Mouse (Mus musculus) layer of hippocampus, postnatal 14 days (tissue): ENCODE measurements around the gene Trim28. TPM values are rescaled to one million over a fixed set of nuclear protein-coding genes. Genes with fewer than 3 reads are reported as not detected.

Experiments
- DNase-seq, 2 experiments: peaks; one replicate each; pipeline ENCODE4 v3.0.0; 2021 to 2022; ENCODE audit warnings: low spot score in 2 of 2, mixed read lengths in 1 of 2
- long read RNA-seq, 2 experiments: library from polyadenylated mRNA; stranded (forward); transcript quantifications; one replicate each; pipeline ENCODE4 v2.0.0; 2021
- total RNA-seq, 2 experiments: library from RNA; stranded (reverse); gene quantifications; 2 replicates each; pipeline ENCODE4 v1.2.3; 2021

Gene Trim28
- total RNA-seq: 100 to 1,000 TPM; 236 to 244 TPM
- long read RNA-seq, experiment 1, transcript Trim28-201 (17 exons, 3,245 nt): major isoform, 192 of 230 reads
- long read RNA-seq, experiment 1, partial matches to known transcripts: 7 of 230 reads
- long read RNA-seq, experiment 1, other reads (novel, unspliced or antisense): 31 of 230 reads
- long read RNA-seq, experiment 2, transcript Trim28-201 (17 exons, 3,245 nt): major isoform, 201 of 269 reads
- long read RNA-seq, experiment 2, partial matches to known transcripts: 28 of 269 reads
- long read RNA-seq, experiment 2, other reads (novel, unspliced or antisense): 40 of 269 reads

DNA sequence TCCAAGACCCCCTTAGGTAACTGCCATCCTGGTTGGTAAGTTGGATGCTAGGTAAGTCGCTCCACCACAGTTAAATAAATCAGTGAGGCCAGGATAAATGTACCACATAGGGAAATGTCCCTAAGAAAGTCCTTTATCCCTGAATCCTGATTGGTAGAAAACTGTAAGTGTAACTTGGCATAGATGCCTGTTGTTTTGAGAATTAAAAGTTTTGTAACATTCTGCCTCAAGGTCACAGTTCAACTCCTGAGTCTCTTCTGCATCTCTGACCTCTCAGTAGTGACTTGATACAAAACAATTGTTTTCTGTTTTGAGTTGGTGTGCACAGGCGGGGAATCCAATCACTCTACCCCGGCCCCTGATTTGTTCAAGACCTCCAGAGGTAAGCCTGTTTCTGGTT, at the start of gene Trim28:
Trim28 (plus strand) TSS at position 264 of the 400 bp plus-strand sequence.
- no peak for DNase-seq

DNA sequence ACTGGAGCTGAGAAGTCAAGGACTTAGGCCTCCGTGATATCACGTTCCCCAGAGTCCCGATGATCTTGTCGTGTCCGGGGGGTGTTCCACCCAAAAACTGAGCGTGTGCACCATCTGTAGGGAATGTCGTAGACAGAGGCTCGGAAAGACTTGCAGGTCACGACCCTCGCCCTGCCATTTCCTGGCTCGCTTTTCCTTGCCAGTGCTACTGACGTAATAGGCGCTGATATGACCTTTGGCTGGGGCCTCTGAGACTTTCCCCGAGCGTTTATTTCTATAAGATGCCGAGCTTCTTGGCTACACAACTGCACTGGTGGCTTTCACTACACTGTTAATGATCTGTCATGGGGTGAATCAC, 49.1 kb upstream of the Trim28 start:
- no peak for DNase-seq

DNA sequence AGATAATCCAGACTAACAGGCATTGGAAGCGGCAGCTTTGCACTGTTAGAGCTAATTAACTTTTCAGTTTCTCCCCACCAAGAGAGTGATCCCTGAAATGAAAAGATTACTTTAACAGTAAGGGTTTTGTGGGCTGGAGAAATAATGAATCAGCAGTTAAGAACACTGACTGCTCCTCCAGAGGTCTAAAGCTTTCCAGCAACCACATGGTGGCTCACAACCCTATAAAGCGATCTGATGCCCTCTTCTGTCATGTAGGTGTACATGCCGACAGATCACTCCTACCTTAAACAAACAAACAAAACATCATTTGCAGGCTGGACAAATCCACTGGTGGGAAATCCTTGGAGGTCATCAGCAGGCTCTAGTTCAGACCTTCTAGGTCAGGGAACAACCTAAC, 44.0 kb upstream of the Trim28 start:
- DNase-seq: no peak

DNA sequence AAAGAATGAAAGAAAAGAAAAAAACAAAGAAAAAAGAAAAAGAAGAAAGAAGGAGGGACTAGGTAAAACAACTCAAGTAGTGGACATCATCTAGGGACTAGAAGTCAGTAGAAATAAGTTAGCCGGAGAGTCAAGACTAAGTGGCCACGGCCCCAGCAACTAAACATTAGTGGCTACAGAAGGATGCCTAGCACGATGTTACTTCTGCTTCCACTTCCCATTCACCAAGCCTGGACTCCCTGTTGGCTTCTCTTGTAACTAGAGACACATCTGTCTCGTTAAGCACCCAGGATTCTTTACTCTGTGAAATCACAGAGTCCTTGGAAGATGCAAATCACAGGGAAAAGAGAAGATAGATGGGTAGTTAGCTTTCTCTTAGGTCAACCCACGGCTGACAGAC, 41.4 kb upstream of the Trim28 start:
- DNase-seq: no peak

DNA sequence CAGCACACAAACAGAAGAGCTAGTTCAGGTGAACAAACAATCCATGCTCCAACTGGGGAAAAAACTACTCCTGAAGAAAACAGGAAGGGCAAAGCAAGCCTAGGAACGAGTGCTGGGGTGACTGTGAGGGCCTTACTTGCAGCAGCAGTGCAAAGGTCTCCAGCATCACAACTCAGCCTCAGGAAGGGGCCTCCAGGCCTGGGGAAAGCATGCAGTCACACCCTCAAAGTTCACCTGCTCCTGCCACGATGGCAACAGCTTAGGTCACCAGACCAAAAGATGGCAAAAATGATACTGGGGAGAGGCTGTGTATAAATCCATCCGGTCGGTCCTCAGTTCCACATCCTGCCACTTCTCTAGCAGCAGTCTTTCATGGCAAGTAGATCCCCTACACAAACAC, 40.0 kb upstream of the Trim28 start:
- no peak for DNase-seq

DNA sequence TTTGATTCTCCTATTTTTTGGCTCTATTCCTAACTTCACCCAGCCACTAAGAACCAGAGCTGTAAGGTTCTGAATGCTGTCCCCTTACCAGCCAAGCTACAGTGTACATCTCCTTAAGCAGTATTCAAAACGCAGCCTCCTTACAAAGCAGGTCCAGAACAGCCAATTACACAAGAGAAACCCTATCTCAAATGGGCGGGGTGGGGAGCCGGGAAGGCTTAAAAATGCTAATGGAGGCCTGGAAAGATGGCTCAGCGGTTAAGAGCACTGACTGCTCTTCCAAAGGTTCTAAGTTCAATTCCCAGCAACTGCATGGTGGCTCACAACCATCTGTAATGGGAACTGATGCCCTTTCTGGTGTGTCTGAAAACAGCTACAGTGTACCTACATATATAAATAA, 39.2 kb upstream of the Trim28 start:
- no peak for DNase-seq

DNA sequence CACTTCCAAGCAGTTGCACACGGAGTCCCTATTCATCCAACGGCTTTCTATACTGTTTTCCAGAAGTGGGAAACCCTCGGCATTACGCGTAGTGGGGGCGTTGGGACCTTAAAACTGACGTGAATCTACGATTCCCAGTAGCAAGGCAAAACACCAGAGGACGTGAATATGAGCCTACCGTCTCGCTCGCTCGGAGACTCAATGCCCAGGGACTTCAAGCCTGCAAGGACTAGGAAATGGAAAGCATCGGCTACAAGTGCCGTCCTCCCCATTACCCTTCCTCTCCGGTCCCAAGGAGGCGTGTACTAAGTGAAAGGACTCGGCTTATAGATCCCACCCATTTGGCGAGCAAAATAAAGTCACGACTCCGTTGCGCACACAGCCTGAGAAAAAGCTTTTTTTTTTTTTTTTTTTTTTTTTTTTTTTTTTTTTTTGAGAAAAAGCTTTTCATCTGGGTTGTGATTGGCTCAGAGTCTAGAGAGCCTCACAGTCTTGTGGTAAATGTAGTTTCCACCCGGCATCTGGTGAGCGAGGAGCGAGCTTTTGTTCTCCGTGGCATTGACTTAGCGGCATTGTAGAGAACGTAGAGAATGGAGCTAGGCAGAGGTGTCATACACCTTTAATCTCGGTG, 37.3 kb upstream of the Trim28 start:
- peak; percentile 42 to 64 for DNase-seq

DNA sequence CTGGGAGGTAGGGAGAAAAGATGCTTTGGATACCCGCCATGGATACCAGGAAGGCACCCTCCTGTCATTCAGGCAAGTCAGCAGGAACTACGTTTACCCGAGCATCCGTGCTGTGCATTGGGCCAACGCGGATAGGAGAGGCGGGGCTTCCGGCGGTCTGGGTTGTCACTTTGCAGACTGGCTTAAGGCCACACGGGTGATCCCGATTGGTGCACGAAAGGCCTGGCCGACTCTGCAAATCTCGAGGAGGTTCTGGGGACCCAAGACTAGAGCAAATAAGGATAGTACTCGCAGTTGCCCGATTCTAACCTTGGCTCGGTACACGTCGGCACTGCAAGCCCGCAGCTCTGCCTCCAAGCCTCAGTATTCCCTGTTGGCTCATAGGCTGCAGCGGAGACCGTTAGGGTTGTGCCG, 33.2 kb upstream of the Trim28 start, which contains the start of gene Zfp324:
Zfp324 (plus strand) TSS at position 161 of the 414 bp plus-strand sequence.
- DNase-seq: peak; percentile 90 to 94

DNA sequence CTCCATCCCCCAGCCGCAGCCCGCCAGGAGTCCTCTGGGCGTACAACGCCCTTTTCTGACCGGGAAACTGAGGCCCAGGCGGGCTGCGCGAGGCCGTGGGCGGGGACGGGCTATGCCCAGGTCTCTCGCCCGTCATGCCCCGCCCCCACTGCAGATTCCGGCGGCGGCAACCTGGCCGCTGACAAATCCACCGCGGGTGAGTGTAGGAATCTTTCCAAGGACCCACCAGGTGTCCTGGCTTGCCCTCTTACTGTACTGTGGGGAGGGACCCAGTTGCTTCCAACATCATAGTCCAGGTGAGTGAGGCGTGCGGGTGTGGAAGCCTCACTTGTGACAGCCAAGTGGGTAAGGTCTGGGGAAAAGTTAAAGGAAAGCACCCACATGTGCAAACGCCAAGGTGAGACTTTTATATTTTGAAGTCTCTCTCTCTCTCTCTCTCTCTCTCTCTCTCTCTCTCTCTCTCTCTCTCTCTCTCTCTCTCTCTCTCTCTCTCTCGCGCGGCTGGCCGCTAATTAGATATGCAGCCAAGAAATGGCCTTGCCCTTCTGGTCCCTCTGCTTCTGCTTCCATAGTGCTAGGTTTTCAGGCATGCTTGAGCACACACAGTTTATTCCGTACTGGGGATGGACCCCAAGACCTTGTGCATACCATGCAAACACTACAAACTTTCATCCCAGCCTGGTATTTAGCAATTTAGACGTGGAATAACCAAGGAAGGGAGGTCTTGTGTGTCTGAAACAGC, 32.6 kb upstream of the Trim28 start:
- peak in 1 of 2 experiments; percentile 52 for DNase-seq

DNA sequence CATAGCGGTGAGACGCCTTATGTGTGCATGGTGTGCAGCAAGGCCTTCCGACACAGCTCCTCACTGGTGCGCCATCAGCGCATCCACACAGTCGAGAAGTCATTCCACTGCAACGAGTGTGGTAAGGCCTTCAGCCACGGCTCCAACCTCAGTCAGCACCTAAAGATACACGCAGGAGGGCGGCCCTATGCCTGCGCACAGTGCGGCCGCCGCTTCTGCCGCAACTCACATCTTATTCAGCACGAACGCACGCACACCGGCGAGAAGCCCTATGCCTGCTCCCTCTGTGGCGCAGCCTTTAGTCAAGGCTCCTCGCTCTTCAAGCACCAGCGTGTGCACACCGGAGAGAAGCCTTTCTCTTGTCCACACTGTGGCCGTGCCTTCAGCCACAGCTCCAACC, 28.0 kb upstream of the Trim28 start:
- DNase-seq: no peak

DNA sequence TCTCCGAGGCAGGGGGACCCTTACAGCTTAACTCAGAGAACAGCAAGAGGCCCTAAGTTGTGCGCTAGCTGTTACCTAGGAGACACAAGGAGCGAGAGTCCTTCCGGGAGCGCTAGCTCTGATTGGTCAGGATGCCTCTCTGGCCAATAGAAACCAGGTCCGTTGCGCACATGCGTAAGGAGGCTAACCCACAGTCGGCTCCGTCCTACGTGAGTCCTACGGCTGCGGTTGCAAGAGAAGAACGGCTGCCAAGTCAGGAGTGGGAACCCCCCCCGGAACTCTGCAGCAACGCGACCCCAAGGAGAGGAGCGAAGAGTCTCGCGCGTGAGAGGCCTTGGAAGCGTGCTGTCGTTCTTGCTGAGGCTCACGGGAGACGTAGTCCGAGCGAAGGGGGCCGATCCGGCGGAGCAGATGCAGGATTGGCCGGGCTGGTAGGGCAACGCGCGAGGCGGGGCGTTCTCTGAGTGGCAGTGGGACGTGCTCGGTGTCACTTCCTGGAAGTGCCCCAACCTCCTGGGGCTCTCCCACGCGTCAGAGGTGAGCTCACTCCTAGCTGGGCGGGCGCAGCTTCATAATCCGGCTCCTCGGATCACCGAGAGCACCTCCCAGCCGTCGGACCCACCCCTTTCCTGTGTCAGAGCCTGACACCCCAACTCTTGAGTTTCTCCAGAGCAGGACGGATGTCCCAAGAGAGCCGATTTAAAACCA, 21.1 kb upstream of the Trim28 start, which contains the start of gene Zfp446:
Zfp446 (plus strand) TSS at position 167 of the 708 bp plus-strand sequence.
- peak; percentile 99 for DNase-seq

DNA sequence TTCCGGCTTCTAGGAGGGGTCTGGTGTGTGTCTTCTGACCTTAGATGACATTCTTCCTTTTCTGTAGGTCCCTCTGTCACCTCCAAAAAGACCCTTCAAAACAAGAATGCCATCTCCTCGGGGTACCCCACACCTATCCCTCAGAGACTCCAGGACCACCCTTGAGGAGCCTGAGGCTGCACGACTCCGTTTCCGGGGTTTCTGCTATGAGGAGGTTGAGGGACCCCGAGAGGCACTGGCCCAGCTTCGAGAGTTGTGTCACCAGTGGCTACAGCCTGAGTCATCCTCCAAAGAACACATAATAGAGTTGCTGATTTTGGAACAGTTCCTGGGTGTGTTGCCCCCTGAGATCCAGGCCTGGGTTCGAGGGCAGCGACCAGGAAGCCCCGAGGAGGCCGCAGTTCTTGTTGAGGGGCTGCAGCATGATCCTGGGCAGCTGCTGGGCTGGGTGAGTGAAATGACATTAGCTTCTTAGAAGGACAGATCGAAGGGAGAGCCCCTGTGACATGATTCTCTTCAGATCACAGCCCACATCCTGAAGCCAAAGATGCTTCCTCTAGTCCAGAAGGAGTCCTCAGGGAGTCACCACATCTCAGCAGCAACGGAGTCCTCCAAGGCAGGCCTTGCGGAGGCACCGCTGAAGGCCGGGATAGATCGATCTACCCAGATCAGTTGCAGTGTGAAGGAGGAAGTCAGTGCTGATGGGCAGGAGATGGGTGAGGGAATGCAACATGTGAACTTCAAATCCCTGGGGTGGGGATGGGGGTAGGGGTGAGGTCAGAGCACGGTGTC, 19.8 kb upstream of the Trim28 start:
- no peak for DNase-seq

DNA sequence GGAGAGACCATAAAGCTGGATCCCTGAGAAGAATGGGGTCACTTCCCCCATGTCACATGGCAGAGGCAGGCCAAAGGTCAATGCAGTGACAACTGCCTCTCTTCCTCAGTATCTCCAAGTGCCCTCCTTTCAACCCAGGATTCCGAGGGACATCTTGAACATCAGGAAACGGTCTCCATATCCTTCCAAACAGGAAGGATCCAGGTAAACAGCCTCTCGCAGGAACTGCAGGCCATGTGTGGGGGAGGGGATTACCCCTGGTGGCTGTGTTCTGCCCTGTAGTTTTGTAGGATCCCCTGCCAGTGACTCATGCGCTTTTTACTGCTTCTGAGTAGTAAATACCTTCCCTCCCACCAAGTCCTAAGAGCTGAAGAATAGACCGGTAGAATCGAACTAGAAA, 19.1 kb upstream of the Trim28 start:
- no peak for DNase-seq

DNA sequence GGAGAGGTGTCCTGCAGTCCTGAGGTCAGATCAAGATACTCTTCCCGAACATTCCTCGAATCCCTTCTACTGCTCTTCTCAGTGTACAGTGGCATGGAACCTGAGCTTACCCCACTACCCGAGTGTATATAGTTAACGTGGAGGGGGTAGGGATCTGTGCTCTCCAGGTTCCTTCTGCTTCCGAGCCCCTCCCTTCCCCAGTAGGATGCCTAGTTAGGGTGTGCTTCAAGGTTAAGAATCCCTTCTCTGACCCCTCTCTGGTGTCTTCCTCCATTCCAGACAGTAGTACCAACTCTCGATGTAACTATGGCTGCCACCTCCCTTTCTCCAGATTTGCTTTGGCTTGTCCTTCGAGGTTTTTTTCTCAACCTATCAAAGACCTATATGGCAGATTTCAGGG, 18.6 kb upstream of the Trim28 start:
- no peak for DNase-seq

DNA sequence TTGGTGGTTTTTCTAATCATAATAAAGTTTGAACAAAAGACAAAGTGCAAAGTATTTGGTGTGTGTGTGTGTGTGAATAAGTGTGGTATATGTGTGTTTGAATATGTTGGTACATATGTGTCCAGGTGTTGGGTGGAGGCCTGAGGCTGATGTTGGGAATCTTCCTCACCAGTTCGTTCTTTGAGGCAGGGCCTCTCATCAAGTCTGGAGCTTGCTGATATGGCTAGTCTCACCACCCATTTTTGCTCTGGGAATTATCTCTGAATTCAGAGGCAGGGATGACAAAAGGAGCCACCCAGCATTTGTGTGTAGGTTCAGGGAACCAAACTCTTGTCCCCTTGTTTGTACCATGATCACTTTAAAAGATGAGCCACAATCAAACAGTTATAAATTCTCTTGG, 13.2 kb upstream of the Trim28 start:
- no peak for DNase-seq

DNA sequence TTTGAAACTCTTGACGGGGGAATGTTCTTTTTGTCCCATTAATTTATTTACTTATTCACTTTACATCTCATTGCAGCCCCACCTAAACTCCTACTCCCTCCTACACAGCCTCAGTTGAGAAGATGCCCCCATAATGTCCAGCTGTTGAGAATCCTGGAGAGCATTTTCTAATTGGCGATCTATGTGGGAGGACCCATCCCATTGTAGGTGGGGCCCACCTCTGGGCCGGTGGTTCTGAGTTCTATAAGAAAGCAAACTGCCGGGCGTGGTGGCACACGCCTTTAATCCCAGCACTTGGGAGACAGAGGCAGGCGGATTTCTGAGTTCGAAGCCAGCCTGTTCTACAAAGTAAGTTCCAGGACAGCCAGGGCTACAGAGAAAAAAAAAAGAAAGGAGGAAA, 12.0 kb upstream of the Trim28 start:
- DNase-seq: no peak

DNA sequence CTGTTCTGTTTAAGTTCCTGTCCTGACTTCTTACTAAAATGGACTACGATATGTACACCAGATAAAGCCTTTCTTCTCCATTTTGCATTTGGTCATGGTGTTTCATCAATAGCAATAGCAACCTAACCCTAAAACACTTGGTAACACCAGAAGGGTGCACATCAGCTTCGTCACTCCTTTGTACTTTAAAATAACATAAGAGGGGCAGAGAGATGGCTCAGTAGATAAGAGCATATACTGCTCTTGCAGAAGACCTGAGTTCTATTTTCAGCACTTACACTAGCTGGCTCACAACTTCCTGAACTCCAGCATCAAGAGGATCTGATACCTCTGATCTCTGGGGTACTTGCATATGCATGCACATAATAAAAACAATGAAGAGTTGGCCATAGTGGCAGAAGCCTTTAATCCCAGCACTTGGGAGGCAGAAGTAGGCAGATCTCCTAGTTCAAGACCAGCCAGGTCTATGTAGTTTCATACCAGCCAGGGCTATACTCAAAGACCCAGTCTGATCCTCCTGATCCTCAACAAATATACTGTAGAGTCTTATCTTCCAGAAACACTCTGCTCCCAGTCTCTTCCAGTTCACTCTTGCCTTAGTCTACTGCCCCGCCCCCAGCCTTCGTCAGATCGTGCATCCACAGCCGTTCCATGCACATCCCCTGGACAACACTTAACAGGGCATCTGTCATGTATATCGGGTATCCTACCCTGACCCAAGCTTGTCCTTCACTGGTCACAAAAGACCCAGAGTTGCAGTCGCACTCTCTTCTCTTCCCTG, 11.3 kb upstream of the Trim28 start:
- DNase-seq: no peak

DNA sequence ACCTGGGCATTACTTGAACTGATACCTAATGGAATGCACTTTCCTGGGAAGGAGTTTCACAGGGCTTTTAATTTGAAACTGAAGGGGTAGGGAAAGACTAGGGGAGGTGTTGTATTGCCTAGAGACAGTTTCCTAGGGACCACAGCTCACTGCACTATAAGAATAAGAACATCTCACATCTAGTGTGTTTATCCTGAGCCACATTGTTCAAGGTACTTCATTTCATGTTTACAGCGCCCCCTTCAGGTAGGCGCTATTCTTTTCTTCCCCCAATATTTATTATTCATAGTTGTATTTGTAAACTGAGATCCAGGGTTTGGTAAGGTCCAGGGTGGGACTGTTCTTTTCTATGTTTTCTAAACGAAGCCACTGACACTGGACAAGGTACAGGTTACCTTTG, 6.7 kb upstream of the Trim28 start:
- DNase-seq: no peak

DNA sequence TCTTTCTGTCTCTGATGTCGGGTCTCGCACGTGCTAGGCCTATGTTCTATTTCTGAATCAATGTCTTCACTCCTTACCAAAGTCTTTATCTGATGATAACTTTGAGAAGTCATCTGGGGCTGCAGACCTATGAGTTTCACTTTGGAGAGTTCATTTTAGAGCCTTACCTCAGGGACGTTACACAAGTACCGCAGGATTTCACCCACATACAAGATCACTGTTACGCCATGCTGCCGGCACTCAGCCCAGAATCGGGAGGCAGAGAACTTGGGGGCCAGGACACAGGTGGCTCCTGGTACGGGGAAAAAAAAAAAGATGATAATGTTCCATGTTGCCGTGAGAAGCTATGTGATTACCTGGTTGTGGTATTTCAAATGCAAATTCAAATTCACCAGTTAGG, 5.8 kb upstream of the Trim28 start:
- DNase-seq: no peak

DNA sequence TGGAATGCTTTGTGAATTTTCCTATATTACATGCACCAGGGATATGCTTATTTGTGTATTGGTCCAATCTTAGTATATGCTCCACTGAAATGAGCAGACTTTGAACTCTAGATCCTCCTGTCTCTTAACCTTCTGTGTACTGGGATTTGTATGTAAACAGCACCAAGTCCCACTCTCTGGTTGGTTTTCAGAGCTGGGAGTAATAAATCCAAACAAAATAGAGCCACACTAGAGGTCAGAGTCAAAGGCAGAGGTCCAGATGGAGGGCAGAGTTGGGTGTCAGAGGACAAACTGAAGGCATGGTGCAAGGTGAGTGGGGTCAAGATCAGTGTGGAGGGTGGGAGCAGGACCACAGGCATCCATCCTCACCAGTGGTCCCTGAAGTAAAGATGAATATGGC, 3.1 kb upstream of the Trim28 start:
- no peak for DNase-seq
